Mouse (Mus musculus) NIH3T3 (cell line): ENCODE results near the gene Ptprb.

Experiments
- DNase-seq: peaks from one replicate; pipeline ENCODE4 v3.0.0-alpha.2; 2012; ENCODE audit warnings: low read depth

The Ptprb gene

GRCm38 (mm10) chr10:116424921-116425320 is 149.6 kb downstream of the Ptprb start:
- peak; percentile 60 for DNase-seq

- peak; percentile 46 for DNase-seq
Measured at GRCm38 (mm10) chr10:116426176-116426575, 150.9 kb downstream of the Ptprb start.

GRCm38 (mm10) chr10:116428026-116428780 is 152.9 kb downstream of the Ptprb start:
- DNase-seq = no peak

GRCm38 (mm10) chr10:116432421-116432820 is 157.1 kb downstream of the Ptprb start:
- DNase-seq = no peak

- peak; percentile 46 for DNase-seq
Measured at GRCm38 (mm10) chr10:116435455-116435854, 160.1 kb downstream of the Ptprb start.
